In the genomic region with DNA sequence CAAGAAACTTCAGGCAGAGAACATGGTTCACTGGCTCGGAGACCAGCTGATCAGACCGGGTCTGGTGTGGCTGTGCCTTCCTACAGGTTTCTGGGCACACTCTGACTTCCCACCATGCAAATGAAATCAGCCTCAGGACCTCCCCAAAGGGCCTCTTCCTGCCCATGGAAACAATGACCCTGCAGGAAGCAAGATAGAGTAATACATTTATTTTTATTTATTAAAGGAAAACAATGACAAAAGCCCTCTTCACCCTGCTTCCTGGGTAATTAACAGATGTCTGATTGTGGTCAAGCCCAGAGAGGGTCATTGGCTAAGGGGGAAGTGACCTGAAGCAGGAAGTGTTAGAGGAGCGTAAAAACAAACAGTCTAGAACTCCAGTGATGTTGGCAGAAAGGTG, we compare ENCODE assay signal across 13 mouse cellular contexts. TPM values are rescaled to one million over a fixed set of nuclear protein-coding genes. Genes with fewer than 3 reads are reported as not detected.
A peak's percentile ranks its signal among the peaks of the same experiment; 100 is the strongest.
DNase-seq lines count a peak whose midpoint lies in the region; ATAC-seq lines count a peak whose summit lies in the region.
"Had no signal": no experiment of that assay in that cellular context is flagged by ENCODE, and none has a peak within 500 bp of the region (broad histone marks: within the 10 kb centered on the region; RNA-seq: fewer than 3 reads in every experiment).

No protein-coding gene starts in this region.

- H3K4me2 ChIP-seq in heart, embryonic 12.5 days: no peak overlapping the region
- H3K4me2 ChIP-seq: forebrain, embryonic 13.5 days; limb, embryonic 13.5 days had no signal

- no peak overlapping the region for H3K4me3 ChIP-seq in heart, embryonic 12.5 days
- H3K4me3 ChIP-seq: forebrain, embryonic 13.5 days; limb, embryonic 13.5 days had no signal

- H3K4me1 ChIP-seq in heart, embryonic 12.5 days (replicated peaks): no peaks in the 10 kb centered on the region
- H3K4me1 ChIP-seq: forebrain, embryonic 13.5 days; limb, embryonic 13.5 days had no signal

- H3K27me3 ChIP-seq in heart, embryonic 12.5 days (replicated peaks): no peaks in the 10 kb centered on the region
- H3K27me3 ChIP-seq: forebrain, embryonic 13.5 days; limb, embryonic 13.5 days had no signal

- 58% methylated on average over 3 of the region's 3 CpGs for WGBS in heart, embryonic 12.5 days

- H3K9ac ChIP-seq in heart, embryonic 12.5 days: no peak overlapping the region
- H3K9ac ChIP-seq: forebrain, embryonic 13.5 days; limb, embryonic 13.5 days had no signal

- H3K9me3 ChIP-seq in heart, embryonic 12.5 days (replicated peaks): no peaks in the 10 kb centered on the region; the same call in 1 of the 2 replicates
- H3K9me3 ChIP-seq: forebrain, embryonic 13.5 days had no signal

- no peaks in the 10 kb centered on the region for H3K36me3 ChIP-seq in heart, embryonic 12.5 days

- ATAC-seq in heart, embryonic 12.5 days (ENCODE audit: insufficient number of reproducible peaks, low FRiP score): peak; percentile 75; the same call in 1 of the 2 replicates
- ATAC-seq in frontal cortex, adult (ENCODE audit: low TSS enrichment): no peak
- ATAC-seq: activated CD4-positive, CD25-positive, alpha-beta regulatory T cell, adult 4 months; forebrain, embryonic 13.5 days had no signal

- peak; percentile 18 for DNase-seq in gastrocnemius, postnatal 25 days
- no peak for DNase-seq in gastrocnemius, postnatal 10 days
- peak; percentile 45 for DNase-seq in kidney, postnatal 10 days
- peak; percentile 41 to 62 for DNase-seq in lung, postnatal 4 days
- no peak for DNase-seq in cerebellum, postnatal 4 days (ENCODE audit: low spot score in 2 of 2)
- DNase-seq in urinary bladder, postnatal 10 days (ENCODE audit: low spot score): no peak
- DNase-seq: right cerebral cortex, postnatal 14 days; thymus, adult 2 months had no signal

- H3K27ac ChIP-seq in heart, embryonic 12.5 days (ENCODE audit: poor library complexity, severe bottlenecking): peak overlapping the region; percentile 22
- H3K27ac ChIP-seq: forebrain, embryonic 13.5 days; limb, embryonic 13.5 days had no signal

RNA-seq across cellular contexts. Expression of a gene that starts 43.4 kb away (rescaled TPM):
- 1 to 10 TPM in 1 of 2 experiments, under 1 TPM in 1; 0.69 to 1.3 TPM for total RNA-seq in gastrocnemius, postnatal 25 days (2021)
- 1 to 10 TPM; 2.0 to 2.1 TPM for total RNA-seq in gastrocnemius, postnatal 10 days (2021)
- 4.2 and 5.4 TPM in 2 replicates for polyA plus RNA-seq in heart, embryonic 12.5 days (2016; fragmentation: Nextera tagmentation; extraction: Ambion mirVana)
- polyA plus RNA-seq: activated CD4-positive, CD25-positive, alpha-beta regulatory T cell, adult 4 months had no signal

Comparison
In these comparisons a context has a peak if more than half of its experiments do, and no peak if none do; other contexts are left out.
1. DNase-seq: peak in gastrocnemius, postnatal 25 days (single experiment), kidney, postnatal 10 days (single experiment) and lung, postnatal 4 days (2 of 2); none in gastrocnemius, postnatal 10 days (single experiment), cerebellum, postnatal 4 days (0 of 2) and urinary bladder, postnatal 10 days (single experiment).